Mouse (Mus musculus) cerebellum, adult 2 months (tissue): ENCODE data around the gene Ctbp1. TPM values are rescaled to one million over a fixed set of nuclear protein-coding genes. Genes with fewer than 3 reads are reported as not detected.

ENCODE experiments used
- DNase-seq, 2 experiments: peaks; one replicate each; pipeline ENCODE4 v3.0.0; 2021
- H3K27ac ChIP-seq: fragments of 200-500 bp; 2 replicates; pipeline ENCODE4 v1.5.1; 2012; ENCODE audit warnings: low read length, control low read depth, inconsistent platforms; ENCODE audit not compliant: insufficient read depth
- H3K27me3 ChIP-seq: fragments of 200-500 bp; 2 replicates; pipeline ENCODE4 v1.6.1; 2012; ENCODE audit warnings: inconsistent platforms, mild to moderate bottlenecking, low read length, moderate library complexity; ENCODE audit not compliant: control insufficient read depth, insufficient read depth
- H3K4me1 ChIP-seq: fragments of 200-500 bp; 2 replicates; pipeline ENCODE4 v1.6.1; 2011; ENCODE audit warnings: low read length; ENCODE audit not compliant: control insufficient read depth, insufficient read depth
- H3K4me3 ChIP-seq: fragments of 200-500 bp; replicated peaks from 2 replicates; pipeline ENCODE3; 2011; ENCODE audit warnings: mild to moderate bottlenecking, low read depth, low read length, control low read depth; ENCODE audit not compliant: insufficient read depth
- CTCF ChIP-seq: fragments of 200-500 bp; IDR thresholded peaks from 2 replicates; pipeline ENCODE4 v1.5.1; 2011; ENCODE audit warnings: low read depth, mild to moderate bottlenecking, control low read depth, low read length, moderate library complexity, borderline replicate concordance; ENCODE audit not compliant: insufficient read depth
- POLR2A ChIP-seq: fragments of 200-500 bp; IDR thresholded peaks from 2 replicates; pipeline ENCODE4 v1.6.1; 2011; ENCODE audit warnings: low read length, control low read depth, borderline replicate concordance; ENCODE audit not compliant: insufficient read depth
- WGBS: fragments of 180-500 bp; shearing (Covaris S2); methylation state at CpG from one replicate; pipeline ENCODE4 v1.1.7; 2018; 5-methylcytosine and 5-hydroxymethylcytosine counted together
- polyA plus RNA-seq: library from polyadenylated mRNA; depleted of rRNA; stranded (reverse); fragments of >200 nt; gene quantifications from 2 replicates; pipeline ENCODE4 v1.2.3, GENCODE M21; 2012; rRNA removed

Gene Ctbp1
- 325 and 334 TPM in 2 replicates for polyA plus RNA-seq

DNA sequence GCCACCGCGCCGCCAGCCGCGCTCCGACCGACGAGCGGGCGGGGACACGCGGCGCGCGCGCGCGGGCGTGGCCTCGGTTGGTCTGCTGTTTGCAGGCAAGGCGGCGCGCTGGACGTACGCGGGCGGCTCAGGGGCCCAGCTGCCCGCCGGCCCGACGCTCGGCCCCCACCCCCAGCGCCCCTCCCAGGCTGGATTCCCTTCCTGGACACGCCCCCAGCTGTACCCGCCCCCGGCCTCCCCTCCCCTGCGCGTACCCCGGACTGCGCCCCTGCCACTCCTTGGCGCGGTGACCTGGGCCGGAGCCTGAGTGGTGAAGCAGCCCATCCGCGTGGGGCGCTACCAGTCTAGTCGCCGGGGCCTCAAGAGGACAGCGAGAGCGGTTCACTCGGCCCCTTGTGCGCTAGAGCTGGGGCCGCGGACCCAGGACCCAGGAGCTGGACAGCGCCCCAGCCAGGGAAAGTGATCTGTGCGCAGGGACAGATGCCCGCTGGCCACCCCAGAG, at the start of gene Ctbp1:
Gene Ctbp1 (minus strand): TSS at position 42 of the 502 bp plus-strand sequence.
- no peaks in the 10 kb centered on the region for H3K27me3 ChIP-seq
- peak within 1 kb of the TSS; percentile 97 for H3K27ac ChIP-seq
- under 1% methylated on average over 56 of the region's 57 CpGs for WGBS
- TF ChIP-seq POLR2A (peak; percentile 70), CTCF (peak; percentile 34; the same call in 1 of the 2 replicates)
- H3K4me3 ChIP-seq: peak within 1 kb of the TSS; percentile 96
- DNase-seq: peak; percentile 94
- peaks cover 24% of the 10 kb centered on the region for H3K4me1 ChIP-seq

DNA sequence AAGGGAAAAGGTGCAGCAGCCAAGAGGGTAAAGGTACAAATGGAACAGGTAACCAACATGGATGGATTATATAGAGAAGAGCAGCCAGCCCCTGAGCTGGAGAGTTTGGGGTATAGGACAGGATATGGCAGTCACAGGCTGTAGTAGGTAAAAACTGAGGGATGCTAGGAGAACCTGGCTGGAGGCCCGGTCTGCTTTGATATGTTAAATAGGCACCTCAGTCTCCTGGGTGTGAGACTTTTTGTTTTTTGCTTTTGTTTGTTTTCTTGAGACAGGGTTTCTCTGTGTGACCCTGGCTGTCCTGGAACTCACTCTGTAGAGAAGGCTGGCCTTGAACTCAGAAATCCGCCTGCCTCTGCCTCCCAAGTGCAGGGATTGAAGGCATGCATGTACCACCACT, 49.7 kb upstream of the Ctbp1 start:
- Histone ChIP-seq H3K4me1 (no peaks in the 10 kb centered on the region), H3K27me3 (no peaks in the 10 kb centered on the region; the same call in 1 of the 2 replicates), H3K4me3 (no peak overlapping the region), H3K27ac (no peak overlapping the region)
- WGBS: 54% methylated on average over 2 of the region's 2 CpGs
- no peak for TF ChIP-seq POLR2A
- no peak for TF ChIP-seq CTCF
- no peak for DNase-seq

DNA sequence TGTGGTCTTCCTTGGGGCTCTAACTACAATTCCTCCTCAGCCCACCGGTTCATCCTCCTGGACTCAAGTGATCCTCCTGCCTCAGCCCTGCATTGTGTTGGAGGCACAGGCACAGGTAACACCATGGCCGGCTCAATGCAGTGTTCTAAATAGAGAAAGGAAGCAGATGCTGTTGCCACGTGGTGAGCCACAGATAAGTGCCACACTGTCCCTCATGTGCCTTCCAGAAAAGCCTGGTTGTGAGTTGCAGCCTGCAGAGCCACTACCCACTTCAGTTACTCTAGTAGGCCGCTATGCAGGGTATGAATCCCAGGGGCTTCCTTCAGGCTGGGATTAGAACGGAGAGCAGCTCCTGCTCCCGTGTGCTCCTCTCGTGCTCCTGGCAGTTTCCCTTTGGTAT, 37.4 kb upstream of the Ctbp1 start:
- WGBS: 79% methylated on average over 7 of the region's 7 CpGs
- H3K4me3 ChIP-seq: no peak overlapping the region

DNA sequence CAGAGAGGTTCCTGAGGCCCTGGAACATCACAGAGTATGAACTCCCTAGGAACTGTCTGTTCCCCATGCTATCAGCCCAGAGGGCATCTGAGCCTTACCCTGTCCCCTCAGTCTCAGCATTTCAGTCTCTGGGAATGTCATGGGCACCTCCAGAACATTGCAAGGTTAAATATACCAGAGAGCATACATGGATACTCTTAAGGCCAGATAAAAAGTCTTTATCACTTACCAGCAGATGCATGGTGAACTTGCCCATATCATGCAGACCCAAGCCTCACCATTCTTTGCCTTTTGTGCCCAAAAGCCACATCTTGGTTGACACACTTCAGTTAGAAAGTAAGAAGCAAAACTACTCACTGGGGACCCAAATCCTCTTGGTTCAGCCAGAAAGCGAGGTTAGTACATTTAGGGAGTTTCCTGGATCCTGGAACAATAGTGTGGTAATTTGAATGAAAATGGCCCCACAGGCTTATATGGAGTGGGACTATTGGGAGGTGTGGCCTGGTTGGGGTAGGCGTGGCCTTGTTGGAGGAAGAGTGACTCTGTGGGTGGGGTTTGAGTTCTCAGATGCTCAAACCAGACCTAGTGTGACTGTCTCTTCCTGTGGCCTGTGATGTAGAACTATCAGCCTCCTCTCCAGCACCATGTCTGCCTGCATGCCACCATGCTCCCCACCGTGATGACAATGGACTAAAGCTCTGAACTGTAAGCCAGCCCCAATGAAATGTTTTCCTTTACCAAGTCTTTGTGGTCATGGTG, 36.1 kb upstream of the Ctbp1 start:
- WGBS: 70% methylated on average over 3 of the region's 3 CpGs
- Histone ChIP-seq H3K27ac (no peak overlapping the region), H3K4me3 (no peak overlapping the region), H3K4me1 (no peaks in the 10 kb centered on the region), H3K27me3 (no peaks in the 10 kb centered on the region)
- no peak for DNase-seq
- TF ChIP-seq CTCF (no peak), POLR2A (no peak)

More for the DNA sequence above, 37.4 kb upstream of the Ctbp1 start:
- Histone ChIP-seq H3K27me3 (no peaks in the 10 kb centered on the region), H3K27ac (no peak overlapping the region), H3K4me1 (no peaks in the 10 kb centered on the region)
- TF ChIP-seq POLR2A: no peak
- TF ChIP-seq CTCF: no peak
- DNase-seq: no peak

DNA sequence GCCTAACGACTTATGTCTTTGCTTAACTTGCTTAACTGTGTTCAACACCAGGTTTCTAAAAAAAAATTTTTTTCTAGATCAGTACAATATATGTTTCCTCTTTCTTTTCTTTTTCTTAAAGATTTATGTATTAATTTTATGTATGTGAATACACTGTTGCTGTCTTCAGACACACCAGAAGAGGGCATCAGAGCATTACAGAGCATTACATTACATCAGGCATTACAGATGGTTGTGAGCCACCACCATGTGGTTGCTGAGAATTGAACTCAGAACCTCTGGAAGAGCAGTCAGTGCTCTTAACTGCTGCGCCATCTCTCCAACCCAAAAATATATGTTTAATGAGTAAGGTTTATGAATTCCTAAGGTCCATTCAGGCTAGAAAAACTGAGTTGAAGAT, 27.0 kb upstream of the Ctbp1 start:
- no peak for DNase-seq
- no peaks in the 10 kb centered on the region for H3K27me3 ChIP-seq
- H3K27ac ChIP-seq: no peak overlapping the region
- 81% methylated on average over 2 of the region's 2 CpGs for WGBS
- H3K4me3 ChIP-seq: no peak overlapping the region
- TF ChIP-seq POLR2A (no peak), CTCF (no peak)
- H3K4me1 ChIP-seq: no peaks in the 10 kb centered on the region

DNA sequence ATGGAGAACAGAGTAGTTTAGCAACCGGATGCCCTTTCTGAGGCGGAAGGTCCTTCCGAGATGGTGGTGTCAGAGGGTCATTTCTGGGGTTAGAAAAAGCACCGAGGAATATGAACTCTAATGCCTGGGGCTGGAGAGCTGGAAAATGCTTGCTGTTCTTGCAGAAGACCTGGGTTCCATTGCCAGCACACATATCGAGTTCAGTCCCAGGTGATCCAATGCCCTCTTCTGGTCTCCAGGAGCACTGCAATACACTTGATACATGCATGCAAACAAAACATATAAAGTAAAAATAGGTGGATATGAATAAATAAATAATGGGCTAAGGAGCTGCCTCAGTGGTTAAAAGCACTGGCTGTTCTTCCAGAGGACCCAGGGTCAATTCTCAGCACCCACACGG, 22.4 kb upstream of the Ctbp1 start:
- H3K27me3 ChIP-seq: no peaks in the 10 kb centered on the region
- WGBS: 48% methylated on average over 6 of the region's 6 CpGs
- no peak overlapping the region for H3K27ac ChIP-seq
- no peaks in the 10 kb centered on the region for H3K4me1 ChIP-seq
- TF ChIP-seq CTCF: peak; percentile 59
- TF ChIP-seq POLR2A: no peak
- peak; percentile 12 to 22 for DNase-seq
- no peak overlapping the region for H3K4me3 ChIP-seq

DNA sequence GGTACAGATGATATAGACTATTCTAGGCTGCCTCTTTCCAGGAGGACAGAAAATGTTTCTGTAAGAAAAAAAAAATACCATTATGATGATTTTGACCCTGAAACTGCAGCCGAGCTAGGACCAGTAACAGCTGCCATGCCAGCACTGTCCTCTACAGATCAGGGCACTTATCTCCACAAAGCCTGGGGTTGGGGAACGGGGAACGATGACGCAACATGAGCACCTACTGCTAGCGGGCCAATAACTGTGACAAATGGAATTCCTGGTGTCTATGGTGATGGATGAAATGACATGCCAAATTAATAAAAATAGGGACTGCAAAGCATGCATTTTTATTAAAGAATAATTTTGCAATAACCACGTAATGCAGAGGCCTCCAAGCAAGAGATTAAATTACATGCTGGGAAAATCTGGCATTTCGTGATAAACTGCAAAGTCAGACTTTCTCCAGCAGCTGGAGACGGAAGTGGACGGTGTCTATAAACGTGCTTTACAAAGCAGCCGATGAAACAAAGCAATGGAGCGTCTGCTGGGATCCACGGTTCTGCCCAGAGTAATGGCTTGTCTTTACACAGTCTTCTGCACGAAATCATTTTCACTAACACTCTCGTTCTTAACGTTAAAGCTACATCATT, 19.1 kb upstream of the Ctbp1 start:
- Histone ChIP-seq H3K4me1 (no peaks in the 10 kb centered on the region), H3K4me3 (no peak overlapping the region), H3K27me3 (no peaks in the 10 kb centered on the region), H3K27ac (no peak overlapping the region)
- DNase-seq: no peak
- TF ChIP-seq CTCF: no peak
- TF ChIP-seq POLR2A: no peak
- 27% methylated on average over 16 of the region's 16 CpGs for WGBS

DNA sequence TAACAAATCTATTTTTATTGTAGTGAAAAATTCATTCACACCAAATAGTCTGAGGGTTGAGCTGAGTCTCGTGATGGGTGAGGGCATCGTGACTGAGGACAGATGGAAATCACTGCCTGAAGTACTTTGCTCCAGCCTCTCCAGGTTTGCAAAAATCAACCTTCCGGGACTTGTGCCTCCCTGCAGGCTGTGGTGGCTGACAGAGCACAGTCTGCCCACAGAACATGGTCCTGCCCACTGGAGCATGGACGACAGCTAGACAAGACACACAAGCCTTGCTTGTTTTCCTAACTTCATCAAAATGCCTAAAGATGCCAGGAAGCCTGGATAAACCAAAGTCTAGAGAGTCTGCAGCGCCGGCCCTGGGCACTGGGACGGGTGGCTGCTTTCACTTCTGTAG, 9.2 kb upstream of the Ctbp1 start:
- H3K27me3 ChIP-seq: no peaks in the 10 kb centered on the region
- WGBS: 46% methylated on average over 7 of the region's 7 CpGs
- H3K4me3 ChIP-seq: no peak overlapping the region
- TF ChIP-seq POLR2A (no peak), CTCF (no peak)
- H3K27ac ChIP-seq: no peak overlapping the region
- DNase-seq: no peak
- no peaks in the 10 kb centered on the region for H3K4me1 ChIP-seq
